Mouse (Mus musculus) embryonic fibroblast, embryonic 13.5 days (primary cell): ENCODE measurements at regions not wholly inside any gene's neighbourhood (a gene's known extent, or its start where the extent isn't known, plus 50 kb on each side); places are given as distances from the start of the nearest gene placed in this dataset.

Experiments
- CTCF ChIP-seq: IDR thresholded peaks from 2 replicates; pipeline ENCODE4 v1.5.1; 2011; ENCODE audit warnings: mild to moderate bottlenecking, control low read depth, low read length, moderate library complexity, borderline replicate concordance; ENCODE audit not compliant: insufficient read depth
- POLR2A ChIP-seq: IDR thresholded peaks from 2 replicates; pipeline ENCODE4 v1.6.1; 2011; ENCODE audit warnings: low read depth, mild to moderate bottlenecking, control low read depth, low read length, moderate library complexity

- no peak for TF ChIP-seq POLR2A
- peak; percentile 40; the same call in 1 of the 2 replicates for TF ChIP-seq CTCF
Measured at GRCm38 (mm10) chr16:97293273-97293672, 63.3 kb upstream of the Bace2 start.
